Mouse (Mus musculus) liver, postnatal 0 days (tissue): ENCODE results near the gene Rapsn.

Source experiments
- CTCF ChIP-seq: sonication (generic); IDR thresholded peaks from 2 replicates; pipeline ENCODE4 v1.5.1; 2016; ENCODE audit warnings: antibody characterized with exemption, low read depth
- EP300 ChIP-seq: IDR thresholded peaks from 2 replicates; pipeline ENCODE4 v1.6.1; 2016; ENCODE audit warnings: antibody characterized with exemption, low read depth, mild to moderate bottlenecking

DNA sequence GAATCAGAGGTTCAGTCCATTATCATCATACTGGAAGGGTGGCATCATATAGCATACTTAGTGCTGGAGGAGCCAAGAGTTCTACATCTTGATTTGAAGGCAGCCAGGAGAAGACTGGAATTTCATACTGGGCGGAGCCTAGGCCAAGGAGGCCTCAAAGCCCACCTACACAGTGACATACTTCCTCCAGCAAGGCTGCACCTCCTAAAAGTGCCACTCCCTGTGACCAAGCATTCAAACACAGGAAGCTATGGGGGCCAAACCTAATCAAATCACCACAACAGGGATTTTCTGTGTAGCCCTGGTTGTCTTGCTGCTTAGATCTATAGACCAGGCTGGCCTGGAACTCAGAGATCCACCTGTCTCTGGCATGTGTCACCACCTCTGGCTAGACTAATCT is 11.5 kb upstream of the Rapsn start:
- TF ChIP-seq EP300: no peak
- no peak for TF ChIP-seq CTCF
